Mouse (Mus musculus) testis, adult 2 months (tissue): Measurements from ENCODE around the gene Mcf2l. TPM values are rescaled to one million over a fixed set of nuclear protein-coding genes. Genes with fewer than 3 reads are reported as not detected.

Experiments
- H3K27ac ChIP-seq: fragments of 200-500 bp; 2 replicates; pipeline ENCODE4 v1.5.1; 2012; ENCODE audit warnings: low read depth, low read length; ENCODE audit not compliant: control insufficient read depth, insufficient read depth
- H3K27me3 ChIP-seq: fragments of 200-500 bp; 2 replicates; pipeline ENCODE4 v1.6.1; 2012; ENCODE audit warnings: mild to moderate bottlenecking, low read length, moderate library complexity; ENCODE audit not compliant: control insufficient read depth, insufficient read depth
- H3K36me3 ChIP-seq: fragments of 200-500 bp; 2 replicates; pipeline ENCODE4 v1.6.1; 2012; ENCODE audit warnings: mild to moderate bottlenecking, low read length; ENCODE audit not compliant: control insufficient read depth, insufficient read depth
- H3K4me1 ChIP-seq: fragments of 200-500 bp; 2 replicates; pipeline ENCODE4 v1.6.1; 2012; ENCODE audit warnings: low read length; ENCODE audit not compliant: control insufficient read depth, insufficient read depth
- H3K4me3 ChIP-seq: fragments of 200-500 bp; 2 replicates; pipeline ENCODE4 v1.5.1; 2012; ENCODE audit warnings: low read depth, mild to moderate bottlenecking, low read length, moderate library complexity, mixed read lengths; ENCODE audit not compliant: control insufficient read depth
- CTCF ChIP-seq: fragments of 200-500 bp; IDR thresholded peaks from 2 replicates; pipeline ENCODE4 v1.5.1; 2012; ENCODE audit warnings: low read depth, mild to moderate bottlenecking, inconsistent platforms, low read length, moderate library complexity; ENCODE audit not compliant: control insufficient read depth, insufficient read depth, insufficient replicate concordance
- POLR2A ChIP-seq: fragments of 200-500 bp; IDR thresholded peaks from 2 replicates; pipeline ENCODE4 v1.6.1; 2012; ENCODE audit warnings: low read depth, mild to moderate bottlenecking, inconsistent platforms, low read length, moderate library complexity; ENCODE audit not compliant: control insufficient read depth
- polyA plus RNA-seq: library from polyadenylated mRNA; depleted of rRNA; stranded (reverse); fragments of >200 nt; gene quantifications from 2 replicates; pipeline ENCODE4 v1.2.3, GENCODE M21; 2012

Gene Mcf2l
- polyA plus RNA-seq, 1 experiment: 8.9 TPM

GRCm38 (mm10) chr8:12892882-12893446 is 19.4 kb downstream of the Mcf2l start:
- Histone ChIP-seq H3K4me3 (no peak overlapping the region), H3K36me3 (no peaks in the 10 kb centered on the region), H3K27ac (no peak overlapping the region), H3K27me3 (no peaks in the 10 kb centered on the region), H3K4me1 (no peaks in the 10 kb centered on the region; the same call in 1 of the 2 replicates)
- no peak for TF ChIP-seq CTCF
- TF ChIP-seq POLR2A: no peak

- Histone ChIP-seq H3K36me3 (no peaks in the 10 kb centered on the region), H3K27me3 (no peaks in the 10 kb centered on the region), H3K4me1 (no peaks in the 10 kb centered on the region; the same call in 1 of the 2 replicates), H3K4me3 (no peak overlapping the region), H3K27ac (no peak overlapping the region)
- TF ChIP-seq POLR2A: no peak
Measured at GRCm38 (mm10) chr8:12893797-12894578, 20.4 kb downstream of the Mcf2l start.

- no peaks in the 10 kb centered on the region for H3K36me3 ChIP-seq
- H3K4me3 ChIP-seq: no peak overlapping the region
- TF ChIP-seq CTCF (no peak), POLR2A (no peak)
- no peak overlapping the region for H3K27ac ChIP-seq
- H3K4me1 ChIP-seq: no peaks in the 10 kb centered on the region; the same call in 1 of the 2 replicates
- no peaks in the 10 kb centered on the region for H3K27me3 ChIP-seq
Measured at GRCm38 (mm10) chr8:12894783-12895534, 21.4 kb downstream of the Mcf2l start.

GRCm38 (mm10) chr8:12895535-12896150 is 22.0 kb downstream of the Mcf2l start:
- Histone ChIP-seq H3K27me3 (no peaks in the 10 kb centered on the region), H3K27ac (no peak overlapping the region), H3K36me3 (no peaks in the 10 kb centered on the region), H3K4me3 (no peak overlapping the region), H3K4me1 (no peaks in the 10 kb centered on the region)
- no peak for TF ChIP-seq CTCF
- no peak for TF ChIP-seq POLR2A

DNA sequence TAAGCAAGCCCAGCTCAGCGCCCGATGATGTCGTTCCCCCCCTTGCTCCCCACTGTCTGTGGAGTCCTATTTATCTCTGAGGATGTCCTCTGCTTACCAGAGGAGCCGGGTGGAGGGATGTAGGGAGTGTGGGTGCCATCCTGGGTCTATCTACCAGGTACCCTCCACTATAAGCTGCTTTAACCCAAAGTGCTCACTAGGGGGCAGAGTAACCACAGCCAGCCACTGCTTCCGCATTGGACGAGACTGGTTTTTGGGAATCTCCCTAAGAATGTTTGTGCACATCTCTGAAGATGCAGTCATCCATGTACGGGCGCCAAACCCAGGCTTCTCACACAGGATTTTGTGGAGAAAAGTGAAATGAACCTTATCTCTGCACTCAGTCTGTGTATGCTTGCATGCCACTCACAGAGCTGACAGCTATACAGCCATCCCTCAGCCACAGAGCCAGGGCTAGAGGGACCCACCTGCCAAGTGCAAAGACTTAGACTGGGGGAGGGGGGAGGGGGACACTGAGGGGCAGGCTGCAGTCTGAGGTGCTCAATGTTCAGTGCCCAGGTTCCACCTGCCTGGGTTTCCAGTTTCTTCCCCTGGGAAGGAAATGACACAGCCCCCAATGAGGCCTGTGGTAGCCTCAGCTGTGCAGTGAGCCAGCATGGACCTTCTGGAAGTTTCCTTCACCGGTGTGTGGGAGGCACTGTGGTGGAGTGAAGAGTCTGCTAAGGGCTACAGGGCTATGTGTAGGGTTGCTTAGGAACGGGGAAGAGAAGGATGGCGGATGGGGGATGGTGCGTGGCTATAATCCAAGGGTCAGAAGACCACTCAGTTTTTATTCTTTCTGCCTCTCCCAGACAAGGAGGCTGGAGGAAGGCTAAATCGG is 23.1 kb downstream of the Mcf2l start:
- H3K27me3 ChIP-seq: no peaks in the 10 kb centered on the region
- H3K4me1 ChIP-seq: no peaks in the 10 kb centered on the region
- no peak overlapping the region for H3K27ac ChIP-seq
- no peak overlapping the region for H3K4me3 ChIP-seq
- no peaks in the 10 kb centered on the region for H3K36me3 ChIP-seq
- TF ChIP-seq POLR2A (no peak), CTCF (peak; percentile 58; the same call in 1 of the 2 replicates)

- Histone ChIP-seq H3K4me1 (no peaks in the 10 kb centered on the region), H3K4me3 (no peak overlapping the region), H3K27ac (no peak overlapping the region), H3K27me3 (no peaks in the 10 kb centered on the region), H3K36me3 (no peaks in the 10 kb centered on the region)
- TF ChIP-seq CTCF: no peak
- TF ChIP-seq POLR2A: no peak
Measured at GRCm38 (mm10) chr8:12897815-12898214, 24.2 kb downstream of the Mcf2l start.
